Mouse (Mus musculus): ENCODE results near the gene Lrrtm4.

GRCm38 (mm10) chr6:80760641-80761204 lies 742.0 kb downstream of the Lrrtm4 start:
- TF ChIP-seq ZNF384 (IDR thresholded peaks at IDR 0.05; ENCODE audit: low read depth, low read length): no peak
- no peak for TF ChIP-seq CHD2 (IDR thresholded peaks at IDR 0.05; ENCODE audit: low read depth, low read length)
- TF ChIP-seq HCFC1 (IDR thresholded peaks at IDR 0.05; ENCODE audit: borderline replicate concordance, insufficient read depth, low read length): no peak
- no peak for TF ChIP-seq ZC3H11A (IDR thresholded peaks at IDR 0.05; ENCODE audit: borderline replicate concordance, low read depth, low read length)

All from ES-E14 (cell line).